Mouse (Mus musculus) bone marrow macrophage, adult 2 months (primary cell): ENCODE data around the gene Metap1.

ENCODE experiments used
- CTCF ChIP-seq: IDR thresholded peaks from 2 replicates; pipeline ENCODE4 v1.5.1; 2012; ENCODE audit warnings: low read depth, mild to moderate bottlenecking, low read length, moderate library complexity
- POLR2A ChIP-seq: IDR thresholded peaks from 2 replicates; pipeline ENCODE4 v1.6.1; 2012; ENCODE audit warnings: mild to moderate bottlenecking, low read depth, low read length, borderline replicate concordance

- no peak for TF ChIP-seq CTCF
- TF ChIP-seq POLR2A, result no peak
Measured at GRCm38 (mm10) chr3:138517881-138518280, 28.6 kb upstream of the Metap1 start.
